Mouse (Mus musculus): ENCODE results near the gene Cacna2d1.

- peak; percentile 43 for TF ChIP-seq CTCF (IDR thresholded peaks at IDR 0.05; ENCODE audit: low read depth)
- TF ChIP-seq EP300 (IDR thresholded peaks at IDR 0.05; ENCODE audit: low read depth) = no peak
These were observed 358.7 kb downstream of the Cacna2d1 start for GRCm38 (mm10) chr5:16293223-16293622.
